ENCODE assay signal across 8 mouse cellular contexts in the genomic region with DNA sequence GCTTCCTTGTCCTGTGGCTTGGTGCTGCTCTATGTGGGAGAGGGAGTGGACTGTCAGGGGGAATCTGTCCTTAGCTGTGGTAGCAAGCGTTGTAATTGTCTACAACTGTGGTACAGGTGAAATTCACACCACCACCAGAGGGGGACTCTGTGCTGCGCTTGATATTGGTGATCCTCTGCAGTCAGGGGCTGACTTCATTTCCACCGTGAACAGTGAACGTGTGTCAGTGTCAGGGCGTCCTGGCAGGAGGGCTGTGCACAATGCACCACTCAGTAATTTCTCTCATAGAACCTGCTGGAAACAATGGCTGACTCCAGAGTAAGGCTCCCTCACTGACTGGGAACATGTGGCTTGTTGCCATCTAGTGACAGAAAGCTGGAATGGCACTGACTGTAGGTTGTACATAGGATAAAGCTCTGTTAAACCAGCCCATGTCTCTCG.
A peak's percentile ranks its signal among the peaks of the same experiment; 100 is the strongest.
DNase-seq lines count a peak whose midpoint lies in the region; ATAC-seq and TF ChIP-seq lines count a peak whose summit lies in the region.

No protein-coding gene starts in this region.

- no peaks in the 10 kb centered on the region for H3K9me3 ChIP-seq in liver, postnatal 0 days (ENCODE audit: low read length)
- no peaks in the 10 kb centered on the region for H3K9me3 ChIP-seq in neural tube, embryonic 15.5 days (replicated peaks)

- no peaks in the 10 kb centered on the region for H3K36me3 ChIP-seq in liver, postnatal 0 days (replicated peaks; ENCODE audit: insufficient read depth, low read length)
- H3K36me3 ChIP-seq in neural tube, embryonic 15.5 days, result no peaks in the 10 kb centered on the region

- H3K4me1 ChIP-seq in liver, postnatal 0 days (ENCODE audit: insufficient read depth), result no peaks in the 10 kb centered on the region
- H3K4me1 ChIP-seq in neural tube, embryonic 15.5 days, result no peaks in the 10 kb centered on the region

- no peak overlapping the region for H3K9ac ChIP-seq in liver, postnatal 0 days (replicated peaks)
- no peak overlapping the region; the same call in 1 of the 2 replicates for H3K9ac ChIP-seq in neural tube, embryonic 15.5 days (replicated peaks)

- ATAC-seq in liver, postnatal 0 days, result no peak
- ATAC-seq in neural tube, embryonic 15.5 days (ENCODE audit: low FRiP score), result peak; percentile 95

- intact Hi-C loops in heart, postnatal 36 days (cut with DNase I), result loop anchor here (5.0 kb wide), 1 partner anchor 186 kb away; no protein-coding TSS in a partner anchor
- intact Hi-C loops in gastrocnemius, postnatal 36 days (cut with DNase I), result no loop called here

- DNase-seq in 416B (ENCODE audit: low read depth) (peak; percentile 70), WW6 (ENCODE audit: low read depth, low spot score) (peak; percentile 47)
- peak; percentile 80 for DNase-seq in embryo, embryonic 11 days
- peak; percentile 17 to 21 for DNase-seq in heart, postnatal 36 days
- peak; percentile 43 to 69 for DNase-seq in kidney, postnatal 36 days
- peak; percentile 31 for DNase-seq in liver, postnatal 0 days
- DNase-seq in gastrocnemius, postnatal 36 days, result no peak

- H3K27ac ChIP-seq in liver, postnatal 0 days (ENCODE audit: low read depth), result no peak overlapping the region
- H3K27ac ChIP-seq in neural tube, embryonic 15.5 days (replicated peaks), result no peak overlapping the region

- H3K27me3 ChIP-seq in liver, postnatal 0 days (ENCODE audit: insufficient read depth, low read length), result no peaks in the 10 kb centered on the region
- H3K27me3 ChIP-seq in neural tube, embryonic 15.5 days (replicated peaks), result no peaks in the 10 kb centered on the region

- no peak overlapping the region for H3K4me2 ChIP-seq in liver, postnatal 0 days (ENCODE audit: low read depth, low read length)
- H3K4me2 ChIP-seq in neural tube, embryonic 15.5 days, result no peak overlapping the region

- H3K4me3 ChIP-seq in liver, postnatal 0 days (ENCODE audit: low read depth, low read length), result no peak overlapping the region
- H3K4me3 ChIP-seq in neural tube, embryonic 15.5 days (replicated peaks), result no peak overlapping the region

- no peak for TF ChIP-seq EP300 in liver, postnatal 0 days (IDR thresholded peaks at IDR 0.05; ENCODE audit: low read depth)

- TF ChIP-seq CTCF in liver, postnatal 0 days (IDR thresholded peaks at IDR 0.05; ENCODE audit: low read depth), result peak; percentile 71

- 30% methylated on average over 6 of the region's 6 CpGs for WGBS in liver, postnatal 0 days (ENCODE audit: insufficient replicate concordance)
- 21% methylated on average over 6 of the region's 6 CpGs for WGBS in neural tube, embryonic 15.5 days

Comparison
In these comparisons a context has a peak if more than half of its experiments do, and no peak if none do; other contexts are left out.
1. DNase-seq: peak in 416B (single experiment), WW6 (single experiment), embryo, embryonic 11 days (single experiment), heart, postnatal 36 days (2 of 2), kidney, postnatal 36 days (2 of 2) and liver, postnatal 0 days (single experiment); none in gastrocnemius, postnatal 36 days (0 of 2).